Mouse (Mus musculus) neural tube, embryonic 12.5 days (tissue): ENCODE results near the gene Med13. TPM values are rescaled to one million over a fixed set of nuclear protein-coding genes. Genes with fewer than 3 reads are reported as not detected.

Source experiments
- ATAC-seq: fragments of 200-750 bp; cut with Nextera tagmentation; 2 replicates; pipeline ENCODE4 v1.8.0; 2017; ENCODE audit warnings: low read depth, mild to moderate bottlenecking, moderate TSS enrichment, moderate library complexity; ENCODE audit not compliant: low FRiP score
- H3K27ac ChIP-seq: fragments of 300-500 bp; sonication (generic); 2 replicates; pipeline ENCODE4 v1.5.1; 2016
- H3K27me3 ChIP-seq: fragments of 300-500 bp; sonication (generic); replicated peaks from 2 replicates; pipeline ENCODE4 v1.6.1; 2016; ENCODE audit warnings: mild to moderate bottlenecking
- H3K36me3 ChIP-seq: fragments of 300-500 bp; sonication (generic); 2 replicates; pipeline ENCODE4 v1.6.1; 2016; ENCODE audit warnings: mild to moderate bottlenecking
- H3K4me1 ChIP-seq: fragments of 300-500 bp; sonication (generic); 2 replicates; pipeline ENCODE4 v1.6.1; 2016
- H3K4me2 ChIP-seq: fragments of 300-500 bp; sonication (generic); replicated peaks from 2 replicates; pipeline ENCODE4 v1.6.1; 2016; ENCODE audit warnings: mild to moderate bottlenecking
- H3K4me3 ChIP-seq: fragments of 300-500 bp; sonication (generic); 2 replicates; pipeline ENCODE4 v1.5.1; 2016
- H3K9ac ChIP-seq: fragments of 300-500 bp; sonication (generic); 2 replicates; pipeline ENCODE4 v1.6.1; 2016; ENCODE audit warnings: mild to moderate bottlenecking
- H3K9me3 ChIP-seq: fragments of 300-500 bp; sonication (generic); 2 replicates; pipeline ENCODE4 v1.6.1; 2016; ENCODE audit warnings: mild to moderate bottlenecking
- WGBS: fragments of 180-500 bp; shearing (Covaris S2); methylation state at CpG from one replicate; pipeline ENCODE4 v1.1.7; 2016; 5-methylcytosine and 5-hydroxymethylcytosine counted together
- polyA plus RNA-seq: library from polyadenylated mRNA; unstranded; fragments of >200 nt; fragmentation: Nextera tagmentation; extraction: Ambion mirVana; gene quantifications from 2 replicates; pipeline ENCODE4 v1.2.1, GENCODE M21; 2016

Gene Med13
- polyA plus RNA-seq, 1 experiment from 2014 or later, result 10.0 TPM

- ATAC-seq, result no peak
- 84% methylated on average over 13 of the region's 13 CpGs for WGBS
- Histone ChIP-seq H3K9ac (no peak overlapping the region), H3K4me3 (no peak overlapping the region), H3K27me3 (no peaks in the 10 kb centered on the region), H3K4me1 (no peaks in the 10 kb centered on the region), H3K4me2 (no peak overlapping the region), H3K27ac (no peak overlapping the region), H3K36me3 (no peaks in the 10 kb centered on the region), H3K9me3 (no peaks in the 10 kb centered on the region)
Measured at GRCm38 (mm10) chr11:86388821-86389480, 31.5 kb upstream of the Med13 start.

GRCm38 (mm10) chr11:86387121-86387893 is 29.9 kb upstream of the Med13 start:
- no peak overlapping the region for H3K4me3 ChIP-seq
- no peak for ATAC-seq
- no peak overlapping the region for H3K4me2 ChIP-seq
- no peak overlapping the region for H3K27ac ChIP-seq
- H3K9ac ChIP-seq, result no peak overlapping the region
- no peaks in the 10 kb centered on the region for H3K9me3 ChIP-seq
- 64% methylated on average over 9 of the region's 9 CpGs for WGBS
- no peaks in the 10 kb centered on the region for H3K36me3 ChIP-seq
- no peaks in the 10 kb centered on the region for H3K4me1 ChIP-seq
- H3K27me3 ChIP-seq, result no peaks in the 10 kb centered on the region

GRCm38 (mm10) chr11:86386576-86386975 is 29.2 kb upstream of the Med13 start:
- H3K27me3 ChIP-seq, result no peaks in the 10 kb centered on the region
- no peak overlapping the region for H3K4me2 ChIP-seq
- H3K4me3 ChIP-seq, result no peak overlapping the region
- H3K36me3 ChIP-seq, result no peaks in the 10 kb centered on the region
- H3K4me1 ChIP-seq, result no peaks in the 10 kb centered on the region
- no peak for ATAC-seq
- 74% methylated on average over 10 of the region's 10 CpGs for WGBS
- no peaks in the 10 kb centered on the region for H3K9me3 ChIP-seq
- no peak overlapping the region for H3K27ac ChIP-seq
- H3K9ac ChIP-seq, result no peak overlapping the region

- Histone ChIP-seq H3K4me2 (no peak overlapping the region), H3K4me3 (no peak overlapping the region), H3K27ac (no peak overlapping the region), H3K36me3 (no peaks in the 10 kb centered on the region), H3K27me3 (no peaks in the 10 kb centered on the region), H3K9ac (no peak overlapping the region), H3K9me3 (no peaks in the 10 kb centered on the region), H3K4me1 (no peaks in the 10 kb centered on the region)
- ATAC-seq, result no peak
- 92% methylated on average over 11 of the region's 11 CpGs for WGBS
Measured at GRCm38 (mm10) chr11:86385710-86386282, 28.4 kb upstream of the Med13 start.

GRCm38 (mm10) chr11:86384141-86384540 is 26.7 kb upstream of the Med13 start:
- H3K4me3 ChIP-seq, result no peak overlapping the region
- H3K27me3 ChIP-seq, result no peaks in the 10 kb centered on the region
- H3K4me2 ChIP-seq, result no peak overlapping the region
- no peak overlapping the region for H3K27ac ChIP-seq
- no peaks in the 10 kb centered on the region for H3K36me3 ChIP-seq
- no peak overlapping the region for H3K9ac ChIP-seq
- no peaks in the 10 kb centered on the region for H3K9me3 ChIP-seq
- H3K4me1 ChIP-seq, result no peaks in the 10 kb centered on the region
- 91% methylated on average over 3 of the region's 3 CpGs for WGBS
- ATAC-seq, result no peak

GRCm38 (mm10) chr11:86382520-86383157 is 25.2 kb upstream of the Med13 start:
- 89% methylated on average over 10 of the region's 10 CpGs for WGBS
- Histone ChIP-seq H3K36me3 (no peaks in the 10 kb centered on the region), H3K9me3 (no peaks in the 10 kb centered on the region), H3K4me2 (no peak overlapping the region), H3K27me3 (no peaks in the 10 kb centered on the region), H3K9ac (no peak overlapping the region), H3K27ac (no peak overlapping the region), H3K4me3 (no peak overlapping the region), H3K4me1 (no peaks in the 10 kb centered on the region)
- no peak for ATAC-seq

GRCm38 (mm10) chr11:86381478-86382091 is 24.2 kb upstream of the Med13 start:
- no peak for ATAC-seq
- Histone ChIP-seq H3K27me3 (no peaks in the 10 kb centered on the region), H3K9me3 (no peaks in the 10 kb centered on the region), H3K4me2 (no peak overlapping the region), H3K4me3 (no peak overlapping the region), H3K4me1 (no peaks in the 10 kb centered on the region), H3K36me3 (no peaks in the 10 kb centered on the region), H3K9ac (no peak overlapping the region), H3K27ac (no peak overlapping the region)
- 82% methylated on average over 5 of the region's 5 CpGs for WGBS

GRCm38 (mm10) chr11:86380521-86381238 is 23.3 kb upstream of the Med13 start:
- Histone ChIP-seq H3K27me3 (no peaks in the 10 kb centered on the region), H3K4me3 (no peak overlapping the region), H3K4me1 (no peaks in the 10 kb centered on the region), H3K9ac (no peak overlapping the region), H3K9me3 (no peaks in the 10 kb centered on the region), H3K36me3 (no peaks in the 10 kb centered on the region), H3K4me2 (no peak overlapping the region), H3K27ac (no peak overlapping the region)
- ATAC-seq, result no peak
- 90% methylated on average over 12 of the region's 12 CpGs for WGBS

GRCm38 (mm10) chr11:86378981-86379380 is 21.6 kb upstream of the Med13 start:
- no peak overlapping the region for H3K4me2 ChIP-seq
- H3K9me3 ChIP-seq, result no peaks in the 10 kb centered on the region
- no peak overlapping the region for H3K27ac ChIP-seq
- H3K9ac ChIP-seq, result no peak overlapping the region
- WGBS, result 76% methylated on average over 4 of the region's 4 CpGs
- no peak for ATAC-seq
- no peak overlapping the region for H3K4me3 ChIP-seq
- no peaks in the 10 kb centered on the region for H3K4me1 ChIP-seq
- no peaks in the 10 kb centered on the region for H3K36me3 ChIP-seq
- H3K27me3 ChIP-seq, result no peaks in the 10 kb centered on the region

GRCm38 (mm10) chr11:86377841-86378240 is 20.4 kb upstream of the Med13 start:
- no peak overlapping the region for H3K4me2 ChIP-seq
- 96% methylated on average over 5 of the region's 5 CpGs for WGBS

GRCm38 (mm10) chr11:86376707-86377106 is 19.3 kb upstream of the Med13 start:
- H3K9ac ChIP-seq, result no peak overlapping the region
- no peak overlapping the region for H3K4me3 ChIP-seq
- no peaks in the 10 kb centered on the region for H3K27me3 ChIP-seq
- no peak overlapping the region for H3K4me2 ChIP-seq
- H3K9me3 ChIP-seq, result no peaks in the 10 kb centered on the region
- no peak overlapping the region for H3K27ac ChIP-seq
- 72% methylated on average over 4 of the region's 4 CpGs for WGBS
- no peak for ATAC-seq
- H3K36me3 ChIP-seq, result no peaks in the 10 kb centered on the region
- H3K4me1 ChIP-seq, result no peaks in the 10 kb centered on the region

More at GRCm38 (mm10) chr11:86377841-86378240, 20.4 kb upstream of the Med13 start:
- H3K4me1 ChIP-seq, result no peaks in the 10 kb centered on the region
- no peak overlapping the region for H3K27ac ChIP-seq
- H3K9me3 ChIP-seq, result no peaks in the 10 kb centered on the region
- no peak overlapping the region for H3K4me3 ChIP-seq
- H3K36me3 ChIP-seq, result no peaks in the 10 kb centered on the region
- ATAC-seq, result no peak
- no peaks in the 10 kb centered on the region for H3K27me3 ChIP-seq
- H3K9ac ChIP-seq, result no peak overlapping the region
